Mouse (Mus musculus): Measurements from ENCODE around the gene Rbm48. TPM values are rescaled to one million over a fixed set of nuclear protein-coding genes. Genes with fewer than 3 reads are reported as not detected.

Gene Rbm48
- total and polyA plus RNA-seq, 2 experiments = 2.9 to 6.5 TPM

- Histone ChIP-seq H3K79me2 (ENCODE audit: control insufficient read depth, insufficient read depth, low read length) (no peaks in the 10 kb centered on the region), H3K4me3 (ENCODE audit: insufficient read depth, low read depth, low read length) (no peak overlapping the region), H3K27ac (replicated peaks; ENCODE audit: insufficient read depth, low read depth, low read length) (no peak overlapping the region), H3K4me1 (ENCODE audit: control insufficient read depth, insufficient read depth, low read length) (no peaks in the 10 kb centered on the region), H3K9ac (ENCODE audit: low read depth, low read length) (no peak overlapping the region), H3K27me3 (ENCODE audit: control insufficient read depth, insufficient read depth, low read length) (no peaks in the 10 kb centered on the region), H3K36me3 (ENCODE audit: control insufficient read depth, insufficient read depth, low read length) (peaks cover 50% of the 10 kb centered on the region)
- WGBS = 92% methylated on average over 7 of the region's 7 CpGs
- no peak for TF ChIP-seq POLR2A (IDR thresholded peaks at IDR 0.05; ENCODE audit: extremely low read depth, insufficient read depth, low read length)
- TF ChIP-seq CTCF (IDR thresholded peaks at IDR 0.05; ENCODE audit: low read depth, low read length) = no peak
- DNase-seq (ENCODE audit: extremely low read depth, low read depth, low spot score) = no peak
These were observed 17.3 kb downstream of the Rbm48 start for GRCm38 (mm10) chr5:3579066-3579465.

GRCm38 (mm10) chr5:3577939-3578338 is 18.4 kb downstream of the Rbm48 start:
- Histone ChIP-seq H3K27me3 (ENCODE audit: control insufficient read depth, insufficient read depth, low read length) (no peaks in the 10 kb centered on the region), H3K27ac (replicated peaks; ENCODE audit: insufficient read depth, low read depth, low read length) (no peak overlapping the region), H3K4me1 (ENCODE audit: control insufficient read depth, insufficient read depth, low read length) (no peaks in the 10 kb centered on the region), H3K9ac (ENCODE audit: low read depth, low read length) (no peak overlapping the region), H3K36me3 (ENCODE audit: control insufficient read depth, insufficient read depth, low read length) (peaks cover 52% of the 10 kb centered on the region), H3K4me3 (ENCODE audit: insufficient read depth, low read depth, low read length) (no peak overlapping the region), H3K79me2 (ENCODE audit: control insufficient read depth, insufficient read depth, low read length) (no peaks in the 10 kb centered on the region)
- DNase-seq (ENCODE audit: extremely low read depth, low read depth, low spot score) = no peak
- TF ChIP-seq CTCF (IDR thresholded peaks at IDR 0.05; ENCODE audit: low read depth, low read length) (no peak), POLR2A (IDR thresholded peaks at IDR 0.05; ENCODE audit: extremely low read depth, insufficient read depth, low read length) (no peak)
- 89% methylated on average over 2 of the region's 2 CpGs for WGBS

GRCm38 (mm10) chr5:3574825-3575224 is 21.6 kb downstream of the Rbm48 start:
- Histone ChIP-seq H3K9ac (ENCODE audit: low read depth, low read length) (no peak overlapping the region), H3K4me1 (ENCODE audit: control insufficient read depth, insufficient read depth, low read length) (no peaks in the 10 kb centered on the region), H3K79me2 (ENCODE audit: control insufficient read depth, insufficient read depth, low read length) (no peaks in the 10 kb centered on the region), H3K27me3 (ENCODE audit: control insufficient read depth, insufficient read depth, low read length) (no peaks in the 10 kb centered on the region), H3K27ac (replicated peaks; ENCODE audit: insufficient read depth, low read depth, low read length) (no peak overlapping the region), H3K36me3 (ENCODE audit: control insufficient read depth, insufficient read depth, low read length) (peaks cover 67% of the 10 kb centered on the region), H3K4me3 (ENCODE audit: insufficient read depth, low read depth, low read length) (no peak overlapping the region)
- WGBS = 95% methylated on average over 2 of the region's 2 CpGs
- TF ChIP-seq CTCF (IDR thresholded peaks at IDR 0.05; ENCODE audit: low read depth, low read length) (no peak), POLR2A (IDR thresholded peaks at IDR 0.05; ENCODE audit: extremely low read depth, insufficient read depth, low read length) (no peak)
- DNase-seq (ENCODE audit: extremely low read depth, low read depth, low spot score) = no peak

- Histone ChIP-seq H3K27ac (replicated peaks; ENCODE audit: insufficient read depth, low read depth, low read length) (no peak within 1 kb of the TSS), H3K36me3 (ENCODE audit: control insufficient read depth, insufficient read depth, low read length) (peaks cover 61% of the 10 kb centered on the region), H3K27me3 (ENCODE audit: control insufficient read depth, insufficient read depth, low read length) (no peaks in the 10 kb centered on the region), H3K79me2 (ENCODE audit: control insufficient read depth, insufficient read depth, low read length) (no peaks in the 10 kb centered on the region), H3K9ac (ENCODE audit: low read depth, low read length) (no peak within 1 kb of the TSS), H3K4me1 (ENCODE audit: control insufficient read depth, insufficient read depth, low read length) (no peaks in the 10 kb centered on the region), H3K4me3 (ENCODE audit: insufficient read depth, low read depth, low read length) (no peak within 1 kb of the TSS)
- no peak for DNase-seq (ENCODE audit: extremely low read depth, low read depth, low spot score)
- no peak for TF ChIP-seq POLR2A (IDR thresholded peaks at IDR 0.05; ENCODE audit: extremely low read depth, insufficient read depth, low read length)
- whole genome bisulfite sequencing = 98% methylated on average over 4 of the region's 4 CpGs
These were observed 25.1 kb downstream of the Rbm48 start, which contains the start of gene 1700109H08Rik for GRCm38 (mm10) chr5:3571266-3571665. 1700109H08Rik (plus strand) TSS chr5:3571566.

- peak; percentile 74 for DNase-seq (ENCODE audit: extremely low read depth, low read depth, low spot score)
- H3K4me1 ChIP-seq (ENCODE audit: control insufficient read depth, insufficient read depth, low read length) = peaks cover 4% of the 10 kb centered on the region; the same call in 1 of the 2 replicates
- H3K27me3 ChIP-seq (ENCODE audit: control insufficient read depth, insufficient read depth, low read length) = no peaks in the 10 kb centered on the region
- H3K27ac ChIP-seq (replicated peaks; ENCODE audit: insufficient read depth, low read depth, low read length) = no peak overlapping the region
- no peak overlapping the region for H3K9ac ChIP-seq (ENCODE audit: low read depth, low read length)
- TF ChIP-seq POLR2A (IDR thresholded peaks at IDR 0.05; ENCODE audit: extremely low read depth, insufficient read depth, low read length) = no peak
- TF ChIP-seq CTCF (IDR thresholded peaks at IDR 0.05; ENCODE audit: low read depth, low read length) = no peak
- WGBS = 21% methylated on average over 2 of the region's 2 CpGs
- peaks cover 24% of the 10 kb centered on the region for H3K36me3 ChIP-seq (ENCODE audit: control insufficient read depth, insufficient read depth, low read length)
- H3K4me3 ChIP-seq (ENCODE audit: insufficient read depth, low read depth, low read length) = no peak overlapping the region
- H3K79me2 ChIP-seq (ENCODE audit: control insufficient read depth, insufficient read depth, low read length) = peaks cover 4% of the 10 kb centered on the region; the same call in 1 of the 2 replicates
These were observed 42.2 kb downstream of the Rbm48 start for GRCm38 (mm10) chr5:3554198-3554597.

GRCm38 (mm10) chr5:3551481-3551880 is 44.9 kb downstream of the Rbm48 start:
- H3K79me2 ChIP-seq (ENCODE audit: control insufficient read depth, insufficient read depth, low read length) = peaks cover 20% of the 10 kb centered on the region
- TF ChIP-seq POLR2A (IDR thresholded peaks at IDR 0.05; ENCODE audit: extremely low read depth, insufficient read depth, low read length) (no peak), CTCF (IDR thresholded peaks at IDR 0.05; ENCODE audit: low read depth, low read length) (no peak)
- peaks cover 10% of the 10 kb centered on the region for H3K36me3 ChIP-seq (ENCODE audit: control insufficient read depth, insufficient read depth, low read length)
- WGBS = 95% methylated on average over 1 of the region's 1 CpGs
- H3K27me3 ChIP-seq (ENCODE audit: control insufficient read depth, insufficient read depth, low read length) = no peaks in the 10 kb centered on the region
- H3K27ac ChIP-seq (replicated peaks; ENCODE audit: insufficient read depth, low read depth, low read length) = no peak overlapping the region
- DNase-seq (ENCODE audit: extremely low read depth, low read depth, low spot score) = no peak
- no peak overlapping the region for H3K4me3 ChIP-seq (ENCODE audit: insufficient read depth, low read depth, low read length)
- peaks cover 4% of the 10 kb centered on the region; the same call in 1 of the 2 replicates for H3K4me1 ChIP-seq (ENCODE audit: control insufficient read depth, insufficient read depth, low read length)
- H3K9ac ChIP-seq (ENCODE audit: low read depth, low read length) = no peak overlapping the region

Measured in liver, adult 2 months (tissue).